Mouse (Mus musculus): ENCODE results near the gene Ece1.

DNA sequence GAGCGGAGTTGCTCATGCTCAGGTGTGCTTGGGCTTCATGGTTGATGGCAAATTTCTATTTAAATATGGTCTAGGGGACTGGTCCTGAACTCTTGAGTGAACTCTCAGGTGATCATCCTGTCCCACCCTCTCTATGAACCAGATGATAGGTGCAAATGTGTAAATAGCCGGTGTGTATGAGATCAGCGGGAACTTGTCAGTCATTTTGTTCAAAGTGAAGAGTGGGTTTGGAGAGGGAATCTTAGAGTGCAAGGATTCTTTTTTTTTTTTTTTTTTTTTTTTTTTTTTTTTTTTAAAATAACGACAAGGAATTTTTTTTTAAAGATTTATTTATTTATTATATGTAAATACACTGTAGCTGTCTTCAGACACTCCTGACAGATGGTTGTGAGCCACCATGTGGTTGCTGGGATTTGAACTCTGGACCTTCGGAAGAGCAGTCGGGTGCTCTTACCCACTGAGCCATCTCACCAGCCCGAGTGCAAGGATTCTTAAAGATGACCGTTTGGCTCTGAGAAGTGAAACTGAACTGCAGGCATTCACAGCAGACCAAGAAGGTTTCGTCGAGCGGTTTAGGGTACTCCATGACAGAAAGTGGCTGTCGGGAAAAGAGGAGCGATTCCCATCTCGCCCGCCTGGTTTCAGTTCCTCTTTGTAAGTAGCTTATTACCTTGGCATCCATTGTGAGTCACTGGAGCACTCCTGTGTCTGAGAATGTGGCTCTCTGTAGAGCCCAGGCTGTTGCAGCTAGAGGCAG, 151.9 kb downstream of the Ece1 start:
- TF ChIP-seq CTCF (conservative IDR thresholded peaks at IDR 0.05; ENCODE audit: low read length) (no peak), NANOG (IDR thresholded peaks at IDR 0.05; ENCODE audit: borderline replicate concordance, low read length) (no peak), POU5F1 (IDR thresholded peaks at IDR 0.05; ENCODE audit: borderline replicate concordance, low read length) (no peak)
